Mouse (Mus musculus) Patski (cell line): ENCODE data around the gene Casp6. TPM values are rescaled to one million over a fixed set of nuclear protein-coding genes. Genes with fewer than 3 reads are reported as not detected.

Experiments used
- ATAC-seq: fragments of 100-300 bp; one replicate; pipeline ENCODE4 v1.8.0; 2021
- CTCF ChIA-PET: fragments of 350-600 bp; sonication (Branson Sonifier 250); formaldehyde crosslinking; loops from one replicate; lab custom pipeline; 2022; ENCODE audit warnings: inconsistent platforms; lab: Charles Lee
- POLR2A ChIA-PET: fragments of 350-600 bp; sonication (Branson Sonifier 250); formaldehyde crosslinking; loops from one replicate; lab custom pipeline; 2022; ENCODE audit warnings: antibody characterized with exemption, inconsistent platforms; lab: Charles Lee
- DNase-seq: peaks from one replicate; pipeline ENCODE4 v3.0.0-alpha.2; 2011; ENCODE audit warnings: low read depth, low spot score
- H3K27me3 ChIP-seq: fragments of 371-371 bp; one replicate; pipeline ENCODE4 v1.5.1; 2021
- CTCF ChIP-seq: fragments of 100-300 bp; IDR thresholded peaks from one replicate; pipeline ENCODE4 v1.5.1; 2021
- in situ Hi-C: fragments of 300-500 bp; cut with MboI; formaldehyde crosslinking; loops from 3 replicates; pipeline ENCODE4 v1.11.1; 2018; ENCODE audit warnings: low pct_unique_long_range_greater_than_20kb, mixed read lengths
- polyA plus RNA-seq: library from polyadenylated mRNA; unstranded; gene quantifications from one replicate; pipeline ENCODE4 v1.2.3, GENCODE M21; 2021

Gene Casp6
- polyA plus RNA-seq, 1 experiment from 2014 or later = 67.4 TPM

- CTCF ChIA-PET = interaction anchor here (1.0 to 3.1 kb wide), 12 partner anchors 8 to 169 kb away, joined by 3 to 27 read pairs (median 6); partner anchors contain the start of gene Sec24b
- peak; percentile 74 for ATAC-seq
- no peak for TF ChIP-seq CTCF
- no peak for DNase-seq
- POLR2A ChIA-PET = no interaction called here
- H3K27me3 ChIP-seq = no peaks in the 10 kb centered on the region
- in situ Hi-C loops = loop anchor here (5.0 to 10.0 kb wide), 2 partner anchors 155 to 777 kb away; no protein-coding TSS in a partner anchor
Observed at GRCm38 (mm10) chr3:129917424-129917823, 16.2 kb downstream of the Casp6 start.

DNA sequence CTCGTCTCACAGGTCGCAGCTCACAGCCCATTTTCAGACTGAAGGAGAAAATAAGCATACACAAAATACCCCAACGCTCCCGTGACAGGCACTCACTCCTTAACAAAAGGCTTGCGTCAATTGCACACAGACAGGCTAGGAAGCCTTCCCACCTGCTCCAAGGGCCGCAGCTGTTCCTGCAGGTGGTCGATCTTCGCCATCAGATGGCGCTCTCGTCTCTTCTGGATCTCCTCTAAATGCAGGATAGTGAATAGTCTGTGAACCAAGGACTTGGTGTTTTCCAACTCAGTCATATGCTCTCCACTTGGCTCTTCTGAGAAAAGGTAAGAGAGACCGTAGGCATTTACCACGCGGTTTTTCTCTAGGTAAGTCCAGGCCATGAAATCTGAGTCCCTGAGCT, 17.2 kb downstream of the Casp6 start:
- POLR2A ChIA-PET = no interaction called here
- ATAC-seq (peak; percentile 84), DNase-seq (peak; percentile 34)
- CTCF ChIA-PET = interaction anchor here (0.7 to 3.1 kb wide), 27 partner anchors 9 to 776 kb away, joined by 3 to 27 read pairs (median 4); partner anchors contain the start of gene Sec24b
- in situ Hi-C loops = loop anchor here (5.0 to 10.0 kb wide), 2 partner anchors 154 to 776 kb away; no protein-coding TSS in a partner anchor
- TF ChIP-seq CTCF = peak; percentile 95
- H3K27me3 ChIP-seq = no peaks in the 10 kb centered on the region

- CTCF ChIA-PET = interaction anchor here (1.9 kb wide), 1 partner anchor 156 kb away, joined by 4 read pairs; no protein-coding TSS in a partner anchor
- in situ Hi-C loops = no loop called here
Observed at GRCm38 (mm10) chr3:129923581-129923980, 22.4 kb downstream of the Casp6 start.

DNA sequence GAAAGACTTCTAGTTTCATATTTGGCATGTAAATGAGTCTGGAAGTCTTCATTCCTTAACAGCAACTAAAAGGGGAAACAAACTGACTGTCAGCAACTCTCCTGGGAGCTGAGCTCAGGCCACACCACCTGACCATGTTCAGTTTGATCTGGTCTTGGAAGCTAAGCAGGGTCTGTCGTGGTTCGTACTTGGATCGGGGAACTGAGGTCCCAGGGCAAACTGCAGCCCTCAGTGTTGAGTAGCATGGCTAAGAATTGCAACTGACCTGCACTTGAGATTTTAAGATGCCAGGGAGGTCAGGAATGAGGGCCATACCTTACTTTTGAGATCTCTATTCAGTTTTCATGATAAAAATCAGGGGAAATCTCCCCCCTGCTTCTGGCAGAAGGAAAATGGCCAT, 24.6 kb downstream of the Casp6 start:
- in situ Hi-C loops = loop anchor here (5.0 kb wide), 1 partner anchor 66 kb away; no protein-coding TSS in a partner anchor
- CTCF ChIA-PET = interaction anchor here (0.9 kb wide), 1 partner anchor 159 kb away, joined by 3 read pairs; no protein-coding TSS in a partner anchor
- POLR2A ChIA-PET = no interaction called here
- DNase-seq (no peak), ATAC-seq (no peak)
- TF ChIP-seq CTCF = no peak
- no peaks in the 10 kb centered on the region for H3K27me3 ChIP-seq

More at GRCm38 (mm10) chr3:129923581-129923980, 22.4 kb downstream of the Casp6 start:
- no peaks in the 10 kb centered on the region for H3K27me3 ChIP-seq
- POLR2A ChIA-PET = interaction anchor here (1.3 kb wide), 1 partner anchor 95 kb away, joined by 3 read pairs; no protein-coding TSS in a partner anchor
- DNase-seq = no peak
- no peak for TF ChIP-seq CTCF
- ATAC-seq = no peak

- in situ Hi-C loops = no loop called here
- ChIA-PET CTCF (interaction anchor here (0.6 kb wide), 1 partner anchor 21 kb away, joined by 3 read pairs; no protein-coding TSS in a partner anchor), POLR2A (no interaction called here)
- no peaks in the 10 kb centered on the region for H3K27me3 ChIP-seq
- no peak for ATAC-seq
- DNase-seq = no peak
- TF ChIP-seq CTCF = no peak
Observed at GRCm38 (mm10) chr3:129930213-129930778, 29.1 kb downstream of the Casp6 start.

DNA sequence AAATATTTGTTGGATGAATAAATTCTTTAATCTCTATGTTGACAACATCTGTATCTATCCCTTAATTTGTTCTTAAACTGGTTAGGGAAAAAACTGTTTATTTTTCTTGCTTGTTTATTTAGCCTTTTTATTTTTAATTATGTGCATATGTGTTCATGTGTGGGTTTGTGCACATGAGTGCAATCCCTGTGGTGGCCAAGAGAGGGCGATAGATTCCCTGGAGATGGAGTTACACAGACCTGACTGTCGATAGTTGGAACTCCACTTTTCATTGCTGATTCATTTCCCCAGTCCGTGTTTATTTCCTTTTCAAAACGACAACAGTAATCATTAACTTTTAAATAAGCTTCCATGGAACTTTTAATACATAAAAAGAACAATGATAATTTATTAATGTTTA, 31.2 kb downstream of the Casp6 start:
- DNase-seq = no peak
- in situ Hi-C loops = no loop called here
- ChIA-PET CTCF (interaction anchor here (0.7 to 2.3 kb wide), 6 partner anchors 13 to 148 kb away, joined by 3 to 8 read pairs (median 4); partner anchors contain the start of gene Sec24b), POLR2A (no interaction called here)
- no peaks in the 10 kb centered on the region for H3K27me3 ChIP-seq
- no peak for ATAC-seq
- TF ChIP-seq CTCF = peak; percentile 89

GRCm38 (mm10) chr3:129936561-129936960, 35.3 kb downstream of the Casp6 start:
- ATAC-seq (peak; percentile 80), DNase-seq (peak; percentile 34)
- H3K27me3 ChIP-seq = no peaks in the 10 kb centered on the region
- TF ChIP-seq CTCF = peak; percentile 5
- POLR2A ChIA-PET = no interaction called here
- in situ Hi-C loops = no loop called here
- CTCF ChIA-PET = interaction anchor here (0.9 to 1.1 kb wide), 3 partner anchors 17 to 142 kb away, joined by 3 to 5 read pairs (median 3); no protein-coding TSS in a partner anchor

- H3K27me3 ChIP-seq = no peaks in the 10 kb centered on the region
Observed at GRCm38 (mm10) chr3:129937848-129938247, 36.6 kb downstream of the Casp6 start.

DNA sequence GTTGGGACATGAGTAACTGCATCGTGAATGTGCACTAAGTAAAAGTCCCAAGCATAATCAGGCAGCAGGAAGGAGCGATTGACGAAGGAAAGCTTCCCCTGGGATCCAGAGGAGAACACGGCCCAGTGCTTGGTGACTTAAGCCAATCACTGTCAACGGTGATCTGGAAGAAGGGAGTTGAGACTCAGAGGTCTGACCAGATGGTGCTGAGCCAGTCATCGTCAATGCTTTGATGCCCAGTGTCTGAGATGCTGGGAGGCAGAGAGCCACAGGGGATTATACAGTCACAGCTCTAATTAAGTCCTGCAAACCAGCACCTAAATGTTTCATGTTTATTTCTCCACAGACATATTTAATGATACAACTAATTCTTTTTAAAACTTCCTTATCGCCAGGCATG, 37.8 kb downstream of the Casp6 start:
- in situ Hi-C loops = no loop called here

More at GRCm38 (mm10) chr3:129937848-129938247, 36.6 kb downstream of the Casp6 start:
- ATAC-seq (peak; percentile 45), DNase-seq (peak; percentile 51)
- no peak for TF ChIP-seq CTCF
- ChIA-PET POLR2A (interaction anchor here (0.6 kb wide), 1 partner anchor 1025 kb away, joined by 3 read pairs; no protein-coding TSS in a partner anchor), CTCF (interaction anchor here (0.7 to 1.0 kb wide), 4 partner anchors 17 to 142 kb away, joined by 3 read pairs; no protein-coding TSS in a partner anchor)
- in situ Hi-C loops = no loop called here

DNA sequence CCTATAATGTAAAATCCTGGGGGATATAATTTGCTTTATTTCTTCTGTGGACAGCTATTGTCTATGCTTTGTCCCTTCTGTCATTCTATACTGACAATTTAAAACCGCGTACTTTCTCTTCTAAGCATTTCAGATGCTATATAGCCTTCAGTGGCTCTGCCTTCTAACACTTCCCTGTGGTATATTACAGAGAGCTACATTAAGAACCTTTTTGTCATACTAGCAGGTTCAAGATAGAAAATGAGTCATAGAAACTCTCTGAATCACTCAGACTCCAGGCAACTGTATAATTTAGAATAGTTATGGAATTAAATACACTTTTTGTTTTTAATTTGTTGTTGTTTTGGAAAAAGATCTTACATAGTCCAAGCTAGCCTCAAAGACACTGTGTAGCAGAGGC, 39.6 kb downstream of the Casp6 start:
- POLR2A ChIA-PET = interaction anchor here (0.7 kb wide), 1 partner anchor 53 kb away, joined by 3 read pairs; no protein-coding TSS in a partner anchor
- ATAC-seq = no peak
- in situ Hi-C loops = no loop called here
- TF ChIP-seq CTCF = no peak
- CTCF ChIA-PET = interaction anchor here (0.6 to 2.1 kb wide), 9 partner anchors 10 to 114 kb away, joined by 3 to 8 read pairs (median 3); partner anchors contain the start of gene Mcub
- DNase-seq = no peak
- H3K27me3 ChIP-seq = no peaks in the 10 kb centered on the region

More for the DNA sequence above, 37.8 kb downstream of the Casp6 start:
- DNase-seq (no peak), ATAC-seq (no peak)
- ChIA-PET CTCF (interaction anchor here (2.1 kb wide), 1 partner anchor 32 kb away, joined by 8 read pairs; the partner anchor contains the start of gene Mcub), POLR2A (interaction anchor here (0.6 to 0.8 kb wide), 2 partner anchors 15 to 31 kb away, joined by 3 to 4 read pairs; partner anchors contain the start of gene Mcub)
- no peaks in the 10 kb centered on the region for H3K27me3 ChIP-seq
- no peak for TF ChIP-seq CTCF
